Mouse (Mus musculus) left cerebral cortex, postnatal 4 days (tissue): Measurements from ENCODE around the gene Sarm1. TPM values are rescaled to one million over a fixed set of nuclear protein-coding genes. Genes with fewer than 3 reads are reported as not detected.
A peak's percentile ranks its signal among the peaks of the same experiment; 100 is the strongest.

Experiments used
- DNase-seq: peaks from one replicate; pipeline ENCODE4 v3.0.0-alpha.2; 2022
- intact Hi-C: fragments of 180-260 bp; cut with DNase I; formaldehyde crosslinking; loops from one replicate; pipeline ENCODE4 v1.15.1; 2025
- total RNA-seq, 2 experiments: library from RNA; stranded (reverse); gene quantifications; 2 replicates each; pipeline ENCODE4 v1.2.3; 2021

Gene Sarm1
- total RNA-seq, 2 experiments from 2014 or later = 69.3 to 71.4 TPM

DNA sequence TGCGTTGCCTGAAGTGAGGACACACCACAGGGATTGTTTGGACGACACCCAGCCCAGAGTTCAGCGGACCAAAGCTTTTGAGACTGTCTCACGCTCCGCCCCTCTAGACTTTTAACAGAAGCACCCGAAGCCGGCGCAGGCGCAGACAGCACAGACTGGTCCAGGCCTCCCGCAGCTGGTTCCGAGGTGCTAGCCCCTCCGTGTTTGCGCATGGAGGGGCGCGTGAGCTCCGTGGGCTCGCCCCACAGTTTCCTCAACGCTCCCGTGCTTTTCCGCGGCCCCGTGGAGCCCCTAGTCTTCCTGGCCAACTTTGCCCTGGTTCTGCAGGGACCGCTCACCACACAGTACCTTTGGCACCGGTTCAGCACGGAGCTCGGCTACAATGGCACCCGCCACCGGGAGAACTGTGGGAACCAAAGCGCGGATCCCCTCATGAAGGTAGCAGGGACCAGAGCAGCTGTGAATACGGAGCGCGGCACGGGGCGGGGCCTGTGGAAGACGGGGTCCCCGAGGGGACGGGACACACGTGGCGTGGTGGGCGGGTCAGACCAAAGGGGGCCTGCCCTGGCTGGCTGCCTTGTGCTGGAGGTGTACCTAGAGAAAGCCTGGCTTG is 31.9 kb downstream of the Sarm1 start, which contains the start of gene Slc46a1:
Gene Slc46a1, plus strand, starts transcription at position 130 of the 613 bp plus-strand sequence.
- peak; percentile 89 for DNase-seq
- intact Hi-C loops = no loop called here

DNA sequence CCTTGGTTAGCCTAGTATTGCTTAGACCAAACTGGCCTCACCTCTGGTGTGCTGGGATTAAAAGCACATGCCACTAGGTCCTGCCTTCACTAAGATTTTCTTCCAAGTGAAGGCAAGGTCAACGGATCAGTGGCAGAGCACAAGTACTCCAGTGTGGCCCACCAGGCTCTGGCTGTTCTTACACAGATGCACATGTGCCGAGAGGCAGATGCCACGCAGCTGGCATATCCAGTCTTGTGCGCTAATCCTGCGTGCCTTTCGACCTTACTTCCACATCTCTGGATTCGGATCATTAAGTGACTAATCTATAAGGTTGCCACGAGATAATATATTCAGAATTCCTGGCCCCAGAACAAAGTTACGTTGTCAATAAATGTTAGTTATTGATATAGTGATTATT is 32.4 kb downstream of the Sarm1 start:
- DNase-seq = no peak
- intact Hi-C loops = no loop called here

DNA sequence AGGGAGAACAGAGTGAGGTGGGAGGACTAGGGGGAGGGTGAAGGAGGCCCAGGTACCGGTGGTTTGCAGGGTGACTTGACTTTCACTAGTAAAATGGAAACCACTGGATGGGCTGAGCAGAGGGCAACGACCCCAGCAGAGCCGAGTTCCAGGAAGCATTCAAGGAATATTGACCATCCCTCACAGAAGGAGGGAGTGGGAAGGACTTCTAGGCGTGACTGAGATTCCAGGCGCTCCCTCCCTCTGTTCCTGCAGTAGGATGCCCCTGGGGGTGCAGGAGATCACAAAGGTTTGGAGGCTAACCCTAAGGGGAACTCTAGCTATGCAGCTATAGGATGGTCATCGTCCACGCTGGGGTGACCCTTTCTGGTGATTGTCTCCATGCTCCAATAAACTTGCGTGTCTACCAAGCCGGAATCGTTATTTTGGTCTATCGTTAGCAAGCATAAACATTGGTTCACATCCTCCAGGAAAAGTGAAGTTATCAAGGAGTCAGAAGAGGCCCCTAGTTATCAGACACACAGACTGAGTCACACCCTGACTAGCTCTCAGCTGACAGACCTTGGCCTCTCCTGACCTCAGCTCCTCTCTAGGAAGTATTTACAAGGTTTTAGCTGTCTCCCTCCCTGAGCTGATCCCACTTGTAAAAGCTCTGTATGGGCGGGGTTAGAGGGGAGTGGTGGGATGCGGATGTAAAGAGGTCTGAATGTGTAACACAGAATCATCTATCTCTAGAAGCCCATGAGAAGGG is 34.1 kb downstream of the Sarm1 start:
- DNase-seq = no peak
- intact Hi-C loops = no loop called here

DNA sequence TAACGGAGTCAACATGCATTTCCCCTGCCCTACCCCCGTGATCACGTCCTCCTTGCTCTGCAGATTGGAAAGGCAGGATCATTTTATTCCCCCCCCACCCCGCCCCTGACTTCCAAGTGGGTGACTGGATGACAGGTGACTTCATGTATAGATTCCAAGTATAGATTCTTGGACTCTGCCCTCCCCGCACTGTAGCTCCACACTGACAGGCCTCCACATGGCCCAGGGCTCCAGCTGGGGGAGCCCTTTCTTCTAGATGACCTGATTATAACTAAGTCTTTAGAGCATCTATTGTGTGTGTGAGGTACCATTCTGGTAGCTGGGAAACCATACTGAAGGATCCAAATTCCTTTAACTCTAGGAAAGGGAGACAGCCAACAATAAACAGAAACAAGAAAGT is 34.9 kb downstream of the Sarm1 start:
- intact Hi-C loops = no loop called here
- DNase-seq = no peak

DNA sequence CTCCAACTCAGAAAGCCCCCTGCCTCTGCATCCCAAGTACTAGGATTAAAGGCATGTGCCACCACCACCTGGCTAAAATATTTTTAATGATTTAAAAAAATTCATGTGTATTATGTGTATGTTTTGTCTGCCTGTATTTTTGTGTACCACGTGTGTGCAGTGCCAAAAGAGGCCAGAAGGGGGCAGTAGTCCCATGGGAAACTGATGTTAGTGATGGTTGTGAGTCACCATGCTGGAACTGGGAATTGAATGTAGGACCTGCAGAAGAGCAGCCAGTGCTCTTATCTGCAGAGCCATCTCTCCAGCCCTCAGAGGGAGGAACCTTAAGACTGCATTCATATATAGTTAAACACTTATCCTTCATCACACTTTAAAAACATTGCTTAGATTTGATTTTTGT is 35.7 kb downstream of the Sarm1 start:
- no peak for DNase-seq
- intact Hi-C loops = no loop called here

DNA sequence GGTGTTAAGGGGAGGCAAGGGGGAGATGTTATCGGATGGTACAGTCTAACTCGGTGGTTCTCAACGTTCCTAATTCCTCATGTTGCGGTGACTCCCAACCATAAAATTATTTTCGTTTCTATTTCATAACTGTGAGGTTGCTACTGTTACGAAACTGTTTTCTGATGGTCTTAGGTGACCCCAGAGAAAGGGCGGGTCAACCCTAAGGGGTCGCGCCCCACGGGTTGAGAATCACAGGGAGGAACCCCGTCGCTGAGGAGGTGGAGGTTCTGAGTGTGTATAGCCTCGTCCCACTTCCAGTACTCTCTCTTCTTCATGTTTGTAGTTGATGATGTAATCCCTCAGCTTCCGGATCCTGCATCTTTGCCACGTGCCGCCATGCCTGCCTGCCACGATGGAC is 38.8 kb downstream of the Sarm1 start:
- no peak for DNase-seq
- intact Hi-C loops = no loop called here

DNA sequence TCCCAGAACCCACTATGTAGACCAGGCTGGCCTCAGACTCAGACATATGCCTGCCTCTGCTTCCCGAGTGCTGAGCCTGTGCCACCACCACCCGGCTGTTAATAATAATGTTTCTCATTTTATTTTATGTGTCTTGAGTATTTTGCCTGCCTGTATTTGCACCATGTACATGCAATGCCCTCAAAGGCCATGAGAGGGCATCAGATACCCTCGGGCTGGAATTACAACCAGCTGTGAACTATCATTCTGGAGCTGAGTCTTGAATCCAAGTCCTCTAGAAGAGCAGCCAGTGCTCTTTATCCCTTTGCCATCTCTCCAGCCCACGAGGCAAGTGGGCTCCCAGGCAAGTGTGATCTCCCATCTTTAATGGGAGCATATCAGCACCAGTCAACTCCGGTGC is 42.2 kb downstream of the Sarm1 start:
- peak; percentile 11 for DNase-seq

DNA sequence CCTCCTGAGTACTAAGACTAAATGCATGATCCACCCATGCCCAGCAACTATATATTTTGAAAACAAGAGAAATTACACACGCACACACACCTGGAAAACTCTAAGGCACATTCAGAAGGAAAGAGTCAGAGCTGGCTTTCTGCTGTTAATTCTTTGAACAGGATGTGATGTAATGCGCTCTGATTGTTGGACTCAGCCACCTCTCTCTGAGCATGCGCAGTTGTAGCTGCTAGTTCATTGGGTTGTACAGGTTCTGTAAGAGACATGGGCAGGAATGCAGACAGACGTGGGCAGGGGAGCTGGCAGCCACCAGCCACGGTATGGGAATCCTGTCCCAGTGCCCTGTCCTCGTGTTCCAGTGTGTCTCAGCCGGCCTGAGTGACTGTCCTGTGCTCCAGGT is 43.3 kb downstream of the Sarm1 start:
- DNase-seq = no peak
- intact Hi-C loops = loop anchor here (5.0 kb wide), 1 partner anchor 97 kb away; no protein-coding TSS in a partner anchor

More for the DNA sequence above, 42.2 kb downstream of the Sarm1 start:
- intact Hi-C loops = no loop called here

DNA sequence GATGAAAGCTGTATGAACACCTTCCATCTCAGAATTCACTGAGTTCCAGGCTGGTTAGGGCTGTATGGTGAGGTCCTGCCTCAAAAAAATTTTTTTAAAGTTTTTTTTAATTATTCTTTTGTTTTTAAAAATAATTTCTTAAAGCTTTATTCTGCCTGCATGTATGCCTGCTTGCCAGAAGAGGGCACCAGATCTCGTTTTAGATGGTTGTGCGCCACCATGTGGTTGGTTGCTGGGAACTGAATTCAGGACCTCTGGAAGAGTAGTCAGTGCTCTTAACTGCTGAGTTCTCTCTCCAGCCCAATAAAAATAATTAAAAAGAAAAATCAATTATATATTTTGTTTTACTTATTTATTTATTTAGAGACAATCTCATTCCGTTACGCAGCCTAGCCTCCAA is 43.9 kb downstream of the Sarm1 start:
- intact Hi-C loops = loop anchor here (5.0 kb wide), 1 partner anchor 96 kb away; no protein-coding TSS in a partner anchor
- peak; percentile 78 for DNase-seq

DNA sequence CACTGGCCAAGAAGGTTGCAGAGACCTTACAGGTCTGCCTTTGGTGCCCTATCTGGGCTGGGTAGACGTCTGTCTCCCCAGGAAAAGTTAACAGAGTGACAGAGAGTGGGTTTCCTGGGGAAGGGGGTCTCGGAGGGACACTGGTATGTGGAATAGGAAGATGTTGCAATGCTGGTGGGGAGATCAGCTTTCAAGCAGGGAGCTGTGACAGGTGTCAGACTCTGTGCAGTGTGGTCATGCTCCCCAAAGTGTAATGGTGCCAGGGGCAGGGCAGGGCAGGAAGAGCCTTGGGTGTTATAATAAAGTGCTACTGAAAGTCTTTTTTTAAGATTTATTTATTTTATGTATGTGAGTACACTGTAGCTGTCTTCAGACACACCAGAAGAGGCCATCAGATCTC is 47.2 kb downstream of the Sarm1 start:
- no peak for DNase-seq
- intact Hi-C loops = loop anchor here (5.0 kb wide), 1 partner anchor 93 kb away; no protein-coding TSS in a partner anchor

DNA sequence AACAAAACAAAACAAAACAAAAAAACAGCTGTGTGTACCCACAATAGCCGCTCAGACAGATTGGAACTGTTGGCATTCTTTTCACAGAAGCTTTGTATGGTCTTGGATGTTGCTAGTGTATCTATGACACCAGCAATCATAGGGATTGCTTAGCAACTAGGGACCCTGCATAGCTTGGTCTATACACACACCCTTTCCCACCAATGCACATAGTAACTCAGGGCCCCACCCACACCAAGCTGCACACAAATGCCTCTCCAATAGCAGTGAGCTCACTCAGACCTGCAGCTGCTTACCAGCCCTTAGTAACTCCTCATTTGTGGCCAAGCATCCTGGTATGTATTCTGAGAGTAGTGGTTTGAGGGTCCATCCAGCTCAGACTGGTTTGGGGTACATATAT is 49.3 kb downstream of the Sarm1 start:
- intact Hi-C loops = no loop called here
- DNase-seq = no peak

DNA sequence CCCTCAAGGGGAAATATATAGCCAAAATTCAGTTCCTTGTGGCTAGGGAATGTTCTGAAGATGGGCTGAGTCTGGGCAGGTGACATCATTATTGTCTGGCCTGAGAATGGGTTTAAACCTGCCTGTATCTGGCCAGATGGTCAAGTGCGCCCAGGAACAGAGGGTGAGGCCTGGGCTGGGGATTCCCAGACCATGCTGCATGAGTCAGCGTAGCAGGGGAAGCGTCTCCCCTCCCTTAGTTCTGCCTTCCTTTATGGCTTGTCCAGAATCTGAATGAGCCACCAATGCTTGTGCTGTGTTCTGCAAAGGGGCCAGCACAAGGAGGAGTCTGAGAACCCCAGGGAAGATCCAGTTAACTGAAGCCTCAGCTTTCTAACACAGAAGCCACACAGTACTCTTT is 50.4 kb downstream of the Sarm1 start:
- intact Hi-C loops = no loop called here
- DNase-seq = no peak

DNA sequence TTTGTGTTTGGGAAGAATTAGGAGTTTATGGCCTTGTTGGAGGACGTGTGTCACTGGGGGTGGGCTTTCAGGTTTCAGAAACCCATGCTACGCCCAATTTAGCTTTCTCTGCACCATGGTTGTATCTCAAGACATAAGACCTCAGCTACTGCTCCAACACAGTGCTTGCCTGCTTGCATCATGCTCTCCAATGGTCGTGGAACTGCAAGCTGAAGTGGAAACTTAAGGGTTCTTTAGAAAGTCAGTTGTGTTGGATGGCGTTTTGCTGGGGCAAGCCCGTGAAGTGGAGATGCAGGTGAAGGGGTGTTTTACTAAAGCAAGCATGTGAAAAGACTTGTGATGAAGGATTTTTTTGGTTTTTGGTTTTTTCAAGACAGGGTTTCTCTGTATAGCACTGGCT is 54.4 kb downstream of the Sarm1 start:
- DNase-seq = no peak
- intact Hi-C loops = no loop called here

DNA sequence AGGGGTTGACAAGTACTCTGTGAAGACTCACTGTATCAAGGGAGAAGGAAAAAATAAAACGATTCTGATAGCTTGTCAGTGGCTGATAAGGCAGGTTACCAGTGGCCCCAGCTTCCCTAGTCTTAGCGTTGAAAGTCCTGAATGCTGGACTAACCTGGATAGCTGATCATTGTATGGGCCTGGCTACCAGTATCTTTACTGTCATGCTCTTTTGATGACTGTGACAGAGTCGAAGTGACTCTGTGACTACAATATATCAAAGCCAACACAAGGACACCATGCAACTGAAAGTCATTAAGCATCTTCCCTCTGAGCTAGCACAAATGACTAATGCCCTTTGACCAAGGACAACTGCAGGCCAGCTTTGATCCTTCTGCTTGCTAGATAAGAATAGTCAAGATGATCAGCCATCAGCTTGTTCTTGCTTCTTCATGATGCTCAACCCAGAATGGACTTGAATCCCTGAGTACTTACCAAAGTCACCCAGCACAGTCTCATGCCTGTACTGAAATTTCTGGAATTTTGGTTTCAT is 59.1 kb downstream of the Sarm1 start:
- intact Hi-C loops = no loop called here
- no peak for DNase-seq

DNA sequence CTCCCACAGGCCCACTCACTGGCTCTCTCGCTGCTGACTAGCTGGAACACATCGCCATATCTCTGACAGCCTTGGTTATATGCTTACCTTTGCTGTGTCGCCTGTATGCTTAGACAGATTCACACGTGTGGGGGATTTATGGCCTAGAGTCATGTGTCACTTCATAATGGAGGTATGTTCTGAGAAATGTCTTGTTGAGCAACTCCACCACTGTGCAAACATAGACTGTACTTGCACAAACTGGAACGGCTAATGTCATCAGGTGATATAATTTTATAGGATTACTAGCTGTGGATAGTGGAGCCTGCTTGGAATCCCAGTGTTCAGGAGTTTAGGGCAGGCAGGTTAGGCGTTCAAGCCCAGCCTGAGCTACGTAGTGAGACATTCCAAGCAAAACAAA is 60.4 kb downstream of the Sarm1 start:
- DNase-seq = no peak
- intact Hi-C loops = no loop called here

DNA sequence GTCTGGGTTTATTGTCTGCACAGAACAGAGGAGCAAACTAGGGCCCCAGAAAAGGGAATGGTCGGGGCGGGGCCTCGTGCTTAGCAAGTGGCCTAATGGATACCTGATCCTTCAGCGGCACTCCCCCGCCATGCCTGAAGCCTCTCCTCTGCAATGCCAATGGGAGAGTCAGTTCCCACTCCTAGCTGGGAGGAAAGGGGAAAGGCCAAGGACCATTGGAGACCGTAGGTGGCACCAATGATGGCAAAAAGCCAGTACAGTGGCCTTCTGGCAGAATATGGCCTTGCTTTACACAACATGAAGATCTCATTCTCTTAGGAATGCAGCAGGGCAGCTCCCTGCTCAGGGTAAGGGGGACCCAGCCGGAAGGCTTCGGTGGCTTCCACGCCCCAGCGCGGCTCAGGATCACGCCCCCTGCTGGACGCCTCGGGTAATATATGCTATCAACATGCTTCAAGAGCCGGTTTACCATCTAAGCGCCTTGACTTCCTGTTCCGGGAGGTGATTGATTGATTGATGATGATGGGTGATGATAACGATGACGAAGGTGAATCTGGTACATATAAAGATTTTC is 61.7 kb downstream of the Sarm1 start:
- intact Hi-C loops = no loop called here
- DNase-seq = peak; percentile 35

DNA sequence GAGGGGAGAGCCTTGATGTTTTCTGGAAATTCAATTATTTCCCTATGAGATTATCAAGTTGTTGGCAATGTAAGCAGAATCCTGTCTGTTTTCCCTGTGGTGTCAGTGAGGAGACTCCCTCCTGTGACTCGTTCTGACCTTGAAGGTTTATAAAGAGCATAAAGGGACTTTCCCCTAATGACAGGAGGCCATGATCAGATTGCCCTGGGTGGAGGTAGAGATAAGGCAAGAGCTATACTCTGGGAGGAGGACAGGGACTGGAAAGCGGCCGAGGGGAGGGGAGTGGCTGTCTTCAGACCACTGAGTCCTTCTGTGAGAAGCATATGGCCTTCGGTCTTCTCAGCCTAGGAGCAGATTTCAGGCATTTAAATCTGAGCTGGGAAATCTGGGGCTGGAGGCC is 63.5 kb downstream of the Sarm1 start:
- intact Hi-C loops = no loop called here
- no peak for DNase-seq

DNA sequence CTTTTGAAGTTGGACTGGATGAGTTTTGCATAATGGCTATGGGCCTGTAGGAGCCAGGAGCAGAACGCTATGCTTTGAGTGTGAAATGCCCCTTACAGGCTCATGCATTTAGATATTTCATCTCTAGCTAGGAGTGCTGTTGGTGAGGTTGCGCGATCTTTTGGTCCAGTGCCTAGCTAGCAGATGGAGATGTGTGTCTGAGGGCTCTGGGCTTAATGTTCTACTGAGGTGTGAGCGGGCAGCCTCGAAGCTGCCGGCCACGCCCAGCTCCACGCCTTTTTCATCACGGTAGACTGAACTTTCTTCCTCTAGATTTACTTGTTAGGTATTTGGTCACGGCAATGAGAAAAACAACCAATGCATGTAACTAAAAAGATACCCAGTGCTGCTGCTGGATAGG is 66.4 kb downstream of the Sarm1 start:
- intact Hi-C loops = no loop called here
- no peak for DNase-seq

DNA sequence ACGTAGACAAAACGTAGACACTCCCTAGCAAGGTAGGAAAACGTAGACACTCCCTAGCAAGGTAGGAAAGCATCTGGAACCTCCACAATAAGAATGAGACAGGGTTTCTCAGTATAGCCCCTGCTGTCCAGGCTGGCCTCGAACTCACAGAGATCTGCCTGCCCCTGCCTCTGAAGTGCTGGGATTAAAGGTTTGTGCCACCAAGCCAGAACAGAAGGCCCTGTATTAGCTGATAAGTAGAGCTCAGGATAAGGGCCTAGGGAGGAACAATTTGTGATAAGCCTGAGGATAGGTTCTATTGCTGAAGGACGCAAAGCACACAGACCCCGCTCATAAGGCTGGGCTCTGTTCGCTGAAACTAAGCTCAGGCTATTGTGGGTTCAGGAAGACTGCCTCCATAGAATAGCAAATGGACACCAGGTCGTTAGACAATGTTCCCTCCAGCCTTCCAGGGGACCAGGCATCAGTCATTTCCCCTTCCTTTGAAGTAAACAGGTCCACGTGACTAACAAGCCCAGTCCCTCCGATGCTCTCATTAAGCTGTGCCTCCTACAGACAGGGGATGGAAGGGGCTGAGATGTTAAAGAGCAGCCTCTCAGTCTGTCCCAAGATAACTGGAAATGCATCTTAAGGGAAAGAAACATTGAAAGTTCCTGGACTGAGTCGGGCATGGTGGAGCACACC is 67.2 kb downstream of the Sarm1 start:
- no peak for DNase-seq
- intact Hi-C loops = no loop called here

DNA sequence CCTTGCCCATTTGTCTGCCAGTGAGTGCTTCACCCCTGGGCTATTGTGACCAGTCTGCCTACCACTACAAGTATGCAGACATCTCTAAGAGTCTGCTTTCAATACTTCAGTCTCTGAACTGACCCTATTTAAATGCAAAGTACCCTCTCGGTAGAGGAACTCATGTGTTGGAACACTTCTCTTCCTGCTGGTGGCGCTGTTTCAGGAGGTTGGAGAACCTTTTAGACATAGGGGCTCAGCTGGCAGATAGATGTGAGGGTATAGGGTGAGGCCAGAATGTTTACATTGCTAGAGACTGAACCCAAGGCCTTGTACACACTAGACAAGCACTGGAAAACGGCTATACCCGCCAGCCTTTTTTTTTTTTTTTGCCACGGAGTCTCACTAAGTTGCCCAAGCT is 69.2 kb downstream of the Sarm1 start:
- DNase-seq = no peak
- intact Hi-C loops = no loop called here

DNA sequence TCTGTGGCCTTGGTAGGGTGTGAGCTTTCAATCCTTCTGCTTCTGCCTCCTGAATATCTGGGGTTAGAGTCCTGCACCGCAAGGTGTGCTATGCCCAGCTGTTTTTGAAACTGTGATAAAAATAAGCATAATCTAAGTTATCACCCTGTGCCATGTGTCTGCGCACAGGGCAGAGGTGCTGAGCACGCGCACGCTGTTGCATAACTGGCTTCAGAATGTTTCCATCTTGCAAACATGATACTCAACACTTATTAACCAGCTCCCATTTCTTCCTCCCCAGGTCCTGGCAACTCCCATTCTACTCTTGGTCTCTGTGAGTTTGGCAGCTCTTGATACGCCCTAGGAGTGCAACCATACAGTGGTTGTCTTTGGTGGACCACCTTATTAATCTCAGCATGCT is 69.9 kb downstream of the Sarm1 start:
- DNase-seq = no peak
- intact Hi-C loops = no loop called here
